ENCODE assay signal across 8 mouse cellular contexts in genomic region chr19:45997785-45998693, GRCm38 (mm10). TPM values are rescaled to one million over a fixed set of nuclear protein-coding genes. Genes with fewer than 3 reads are reported as not detected.
DNase-seq lines count a peak whose midpoint lies in the region; ATAC-seq lines count a peak whose summit lies in the region.

Gene Armh3, minus strand, starts transcription at chr19:45998488.

- H3K4me1 ChIP-seq in lung, embryonic 16.5 days (replicated peaks; ENCODE audit: control insufficient read depth, insufficient read depth, low read length), result 0 out of 2 replicates have a peak, but pooled peaks cover 2% of the 10 kb centered on the region

- H3K9ac ChIP-seq in lung, embryonic 16.5 days (ENCODE audit: low read length), result peak within 1 kb of the TSS; percentile 94

- peaks cover 8% of the 10 kb centered on the region for H3K36me3 ChIP-seq in lung, embryonic 16.5 days (ENCODE audit: control insufficient read depth, insufficient read depth, low read length)

- peaks cover 6% of the 10 kb centered on the region for H3K9me3 ChIP-seq in lung, embryonic 16.5 days (ENCODE audit: control insufficient read depth, low read length)

- WGBS in lung, embryonic 16.5 days, result under 1% methylated on average over 71 of the region's 76 CpGs

- peak within 1 kb of the TSS; percentile 93 for H3K27ac ChIP-seq in lung, embryonic 16.5 days (ENCODE audit: low read length)

- ATAC-seq in hematopoietic stem cell, adult 5-6 weeks (replicated peaks in 1 of 2; ENCODE audit: insufficient read depth in 1 of 2, low FRiP score in 2 of 2, low TSS enrichment in 1 of 2, low read depth in 1 of 2, poor library complexity in 2 of 2, severe bottlenecking in 2 of 2), result peak; percentile 97
- peak; percentile 97 for ATAC-seq in lung, embryonic 16.5 days (ENCODE audit: low read depth)

- H3K27me3 ChIP-seq in lung, embryonic 16.5 days (ENCODE audit: control insufficient read depth, insufficient read depth, low read depth, low read length), result no peaks in the 10 kb centered on the region

- peak within 1 kb of the TSS; percentile 69 for H3K4me2 ChIP-seq in lung, embryonic 16.5 days (ENCODE audit: low read depth, low read length)

- H3K4me3 ChIP-seq in lung, embryonic 16.5 days (ENCODE audit: low read length), result peak within 1 kb of the TSS; percentile 83

- peak; percentile 98 for DNase-seq in MEL-GATA-1-ER (ENCODE audit: extremely low read depth, low read depth)
- peak; percentile 92 for DNase-seq in cerebellum, adult 8-10 months
- DNase-seq in forelimb bud, embryonic 11.5 days (ENCODE audit: low read depth, low spot score), result peak; percentile 93
- DNase-seq in layer of hippocampus, adult 9-10 months (ENCODE audit: low spot score), result peak; percentile 84
- peak; percentile 85 for DNase-seq in ovary, postnatal 10 days (ENCODE audit: low spot score)
- peak; percentile 87 for DNase-seq in thymus, postnatal 10 days (ENCODE audit: low spot score in 2 of 2)

RNA-seq across cellular contexts. Expression of gene Armh3, which starts in this region (rescaled TPM):
- total RNA-seq in hematopoietic stem cell, adult 5-6 weeks (2017), result 10.6 and 11.9 TPM in 2 replicates
- polyA plus RNA-seq in lung, embryonic 16.5 days (2015; fragmentation: Nextera tagmentation; extraction: Ambion mirVana), result 16.9 and 18.0 TPM in 2 replicates

Comparison
In these comparisons a context has a peak if more than half of its experiments do, and no peak if none do; other contexts are left out.
1. Peak in every context shown above with its lines: DNase-seq, ATAC-seq, H3K4me3 ChIP-seq and H3K27ac ChIP-seq.